Mouse (Mus musculus) T-cell, adult 2 months (primary cell): Measurements from ENCODE around the gene Hoxd4.
A peak's percentile ranks its signal among the peaks of the same experiment; 100 is the strongest.

Experiments used
- DNase-seq: peaks from one replicate; pipeline ENCODE4 v3.0.0; 2022; ENCODE audit warnings: low spot score

The Hoxd4 gene

DNA sequence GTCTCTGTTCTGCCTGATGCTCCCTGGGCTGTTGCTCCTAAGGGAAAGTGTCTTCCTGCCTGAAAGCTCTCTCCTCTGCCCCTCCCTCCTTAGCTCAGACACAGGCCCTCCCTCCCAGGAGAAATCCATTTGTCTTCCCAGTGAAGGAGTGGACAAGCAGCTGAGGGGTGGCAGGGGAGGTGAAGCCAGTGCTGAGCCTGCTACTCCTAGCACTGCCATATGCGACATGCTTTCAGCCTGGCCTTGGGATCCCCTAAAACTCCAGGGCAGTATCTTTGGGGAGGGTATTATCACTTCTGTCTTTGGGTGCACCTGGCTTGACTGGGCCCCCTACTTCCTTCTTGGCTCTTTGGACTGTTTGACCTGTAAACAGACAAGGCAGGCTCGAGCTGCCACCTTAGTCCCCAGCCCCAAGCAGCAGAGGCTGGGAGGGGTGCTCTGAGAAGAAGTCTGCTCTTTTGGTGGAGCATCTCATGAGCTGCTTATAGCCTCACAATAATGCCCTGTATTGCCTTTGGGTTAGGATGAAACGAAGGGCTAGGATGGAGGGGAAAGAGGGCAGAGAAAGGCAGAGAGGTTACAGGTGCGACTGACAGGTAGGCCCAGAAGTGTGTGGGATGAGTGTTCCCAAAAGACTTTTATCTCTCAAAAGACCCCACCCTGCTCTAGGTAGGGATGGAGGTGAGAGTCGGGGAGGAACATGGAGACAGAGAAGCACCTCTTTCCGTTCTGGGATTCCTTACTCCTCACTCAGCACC, 34.0 kb downstream of the Hoxd4 start:
- no peak for DNase-seq

- DNase-seq = no peak
Measured at GRCm38 (mm10) chr2:74746298-74746921, 34.7 kb downstream of the Hoxd4 start.

GRCm38 (mm10) chr2:74747006-74747405, 35.3 kb downstream of the Hoxd4 start:
- no peak for DNase-seq

DNA sequence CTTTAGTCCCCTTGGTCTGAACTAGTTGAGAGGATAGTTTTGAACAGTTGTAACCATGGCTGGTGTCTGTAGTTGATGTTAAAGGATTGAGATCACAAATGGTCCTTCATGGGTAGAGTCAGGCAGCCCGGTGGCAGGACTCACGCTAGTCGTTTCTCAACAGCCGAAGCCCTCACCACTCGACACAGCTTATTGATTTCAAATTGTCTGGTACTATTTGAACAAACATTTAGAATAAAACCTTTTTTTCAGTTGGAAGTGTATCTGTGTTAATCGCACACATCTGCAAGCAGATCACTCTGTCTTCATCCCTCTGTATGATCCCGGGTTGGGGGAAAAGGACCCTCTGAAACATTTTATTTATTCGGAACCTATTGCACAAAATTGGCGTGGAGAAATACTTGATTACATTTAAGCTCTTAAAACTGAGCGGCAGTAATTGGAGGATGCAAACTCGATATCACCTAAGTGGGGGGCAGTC, 36.0 kb downstream of the Hoxd4 start:
- no peak for DNase-seq

DNA sequence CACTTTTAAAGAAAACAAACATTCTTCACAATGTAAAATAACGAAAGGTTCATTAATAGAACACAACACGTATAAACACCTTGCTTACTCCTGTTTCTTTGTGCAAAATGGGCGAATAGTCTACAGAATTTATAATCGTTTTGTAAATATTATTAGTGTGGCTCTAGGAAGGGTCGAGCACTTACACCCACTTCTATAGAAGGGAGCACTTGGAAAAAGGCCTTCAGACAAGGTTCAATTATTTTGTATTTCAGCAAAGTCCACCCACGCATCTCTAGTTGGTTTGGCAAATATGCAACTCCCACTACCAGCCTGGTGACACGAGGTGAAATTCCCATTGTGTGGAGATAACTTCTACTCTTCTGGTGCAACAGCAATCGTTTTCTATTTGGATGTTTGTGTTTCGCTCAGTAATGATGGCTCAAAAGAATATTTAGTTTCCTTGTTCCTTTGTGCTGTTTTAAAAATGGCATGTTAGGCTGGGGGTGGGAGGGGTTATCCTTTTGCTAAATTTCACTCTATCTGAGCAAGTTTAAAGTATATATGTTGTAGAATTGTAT, 36.8 kb downstream of the Hoxd4 start:
- DNase-seq = no peak

DNA sequence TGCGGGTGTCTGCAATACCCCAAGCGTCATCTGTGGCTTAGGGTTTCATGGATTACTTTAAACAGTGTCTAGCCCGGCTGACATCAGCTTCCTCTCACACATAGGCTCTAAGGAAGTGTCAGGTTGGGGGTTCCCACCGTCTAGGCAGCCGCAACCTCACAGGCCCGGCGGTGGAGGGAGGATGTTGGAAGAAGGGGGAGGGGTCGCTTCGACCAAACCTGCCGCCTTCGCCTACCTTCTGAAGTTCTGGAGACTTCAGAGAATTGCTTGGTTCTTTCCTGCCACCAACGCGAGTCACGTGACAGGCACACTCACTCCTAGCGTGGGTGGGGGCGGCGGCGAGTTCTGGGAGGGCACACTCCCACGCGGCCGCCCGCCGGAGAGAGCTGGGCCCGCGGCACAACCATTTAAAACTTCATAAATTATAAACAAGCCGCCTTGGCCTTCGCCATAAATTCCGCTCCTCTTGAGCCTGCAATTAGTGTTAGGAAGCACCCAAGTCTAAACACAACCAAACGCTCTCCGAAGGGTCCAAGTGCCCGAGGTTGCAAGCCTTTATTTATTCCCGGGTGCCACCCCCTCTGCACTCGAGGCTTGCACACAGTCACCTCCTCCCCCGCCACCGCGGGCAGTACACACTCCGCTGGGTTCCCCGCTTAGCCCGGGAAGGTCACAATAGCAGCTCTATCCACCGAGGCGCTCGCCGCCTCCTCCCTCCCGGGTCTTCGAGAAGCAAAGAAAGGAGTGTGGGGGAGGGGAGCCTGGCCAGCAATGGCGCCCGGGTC, 37.8 kb downstream of the Hoxd4 start:
- DNase-seq = peak; percentile 80

DNA sequence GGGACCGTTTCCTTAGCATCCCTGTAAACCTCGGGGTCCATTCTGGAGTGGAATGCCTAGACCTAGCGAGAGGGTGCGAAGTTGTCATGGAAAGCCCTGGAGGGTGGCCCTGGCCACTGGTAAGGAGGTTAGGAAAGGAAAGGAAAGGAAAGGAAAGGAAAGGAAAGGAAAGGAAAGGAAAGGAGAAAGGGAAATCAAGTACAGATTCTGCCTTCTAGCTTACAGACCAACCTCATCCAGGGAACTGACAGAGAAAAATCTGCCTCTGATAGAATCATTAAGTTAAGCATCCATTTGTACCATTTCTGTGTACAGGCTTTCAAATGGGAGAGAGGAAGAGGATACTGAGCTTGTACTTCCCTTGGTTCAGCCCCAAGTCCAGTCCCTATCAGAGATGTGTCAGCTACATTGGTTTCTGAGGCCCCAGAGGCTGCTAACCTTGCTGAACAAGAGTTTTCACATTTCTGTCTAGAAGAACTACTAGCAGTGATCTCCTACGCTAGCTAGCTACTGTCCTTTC, 39.1 kb downstream of the Hoxd4 start:
- DNase-seq = no peak

- DNase-seq = no peak
Measured at GRCm38 (mm10) chr2:74751861-74752260, 40.1 kb downstream of the Hoxd4 start.

DNA sequence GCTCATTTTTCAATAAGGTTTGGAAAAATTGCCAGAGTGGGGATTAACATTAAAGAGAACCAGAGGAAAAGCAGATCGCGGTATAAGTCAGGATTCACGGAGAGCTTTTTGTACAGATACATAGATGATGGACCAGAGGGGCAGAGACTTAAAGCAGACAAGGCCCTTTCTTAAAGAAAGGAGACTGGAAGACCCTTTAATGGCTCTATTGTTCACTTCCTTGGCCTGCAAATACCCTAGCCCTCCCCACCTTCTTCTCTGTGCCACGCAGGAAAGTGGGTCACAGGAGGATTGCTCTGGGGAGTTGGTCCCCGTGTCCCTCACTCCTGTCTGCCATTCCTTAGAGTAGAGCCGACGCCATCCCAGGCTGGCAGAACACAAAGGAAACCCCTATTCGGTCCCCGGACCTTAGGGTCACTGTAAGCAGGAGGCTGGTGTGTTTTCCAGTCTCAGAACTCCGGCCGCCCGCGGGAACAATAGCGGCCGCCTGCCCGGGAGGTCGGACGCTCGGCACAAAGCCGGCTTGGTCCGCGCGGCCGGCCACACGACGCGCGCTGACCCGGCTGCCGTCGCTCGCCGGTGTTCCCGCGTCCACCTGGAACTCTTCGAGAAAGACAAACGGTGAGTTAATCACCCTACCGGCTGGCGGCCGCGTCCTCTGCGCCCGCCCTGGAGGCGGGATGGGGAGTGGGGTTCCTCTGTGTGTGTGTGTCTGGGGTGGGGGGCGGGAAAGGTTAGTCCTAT, 40.9 kb downstream of the Hoxd4 start:
- DNase-seq = no peak

DNA sequence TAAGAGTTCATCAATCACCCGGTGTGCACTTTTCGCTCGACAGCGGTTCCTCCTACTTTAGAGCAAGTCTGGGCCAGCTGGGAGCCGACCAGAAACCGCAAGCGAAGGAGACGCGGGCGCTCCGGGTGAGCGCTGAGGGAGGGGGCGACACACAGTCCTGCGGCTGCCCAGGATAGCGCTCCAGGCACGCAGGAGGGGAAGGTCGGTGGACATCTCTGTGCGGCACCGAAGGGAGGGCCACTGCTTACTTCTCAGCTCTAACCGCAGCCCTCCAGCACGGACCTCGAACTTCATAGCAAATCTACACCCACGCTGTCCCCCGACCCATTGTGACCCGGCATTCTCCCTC, 41.4 kb downstream of the Hoxd4 start:
- DNase-seq = no peak

GRCm38 (mm10) chr2:74753711-74754110, 42.0 kb downstream of the Hoxd4 start:
- no peak for DNase-seq

- DNase-seq = no peak
Measured at GRCm38 (mm10) chr2:74760146-74760545, 48.4 kb downstream of the Hoxd4 start.

DNA sequence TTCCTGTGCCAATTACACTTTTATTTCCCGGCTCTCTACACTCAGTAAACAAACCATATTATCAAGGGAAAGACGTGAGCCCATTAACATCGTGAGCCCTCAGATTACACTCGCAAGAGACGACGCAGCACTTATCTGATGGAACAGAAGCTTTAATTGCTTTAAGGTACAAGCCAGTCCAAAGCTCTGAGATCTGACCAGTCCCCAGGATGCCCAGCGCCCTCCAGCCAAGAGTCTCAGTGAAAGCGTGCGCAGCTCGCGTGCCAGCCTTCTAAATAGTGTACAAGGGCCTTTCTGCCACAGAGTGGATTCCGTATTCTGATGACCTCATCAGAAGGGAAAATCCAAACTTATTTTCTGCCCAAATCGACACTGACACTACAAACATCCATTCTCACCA, 50.2 kb downstream of the Hoxd4 start:
- no peak for DNase-seq

- DNase-seq = no peak
Measured at GRCm38 (mm10) chr2:74762522-74763244, 51.0 kb downstream of the Hoxd4 start, which contains the start of gene Hoxd1. Gene Hoxd1, plus strand, starts transcription at chr2:74762980.

GRCm38 (mm10) chr2:74763245-74763735, 51.6 kb downstream of the Hoxd4 start:
- no peak for DNase-seq

DNA sequence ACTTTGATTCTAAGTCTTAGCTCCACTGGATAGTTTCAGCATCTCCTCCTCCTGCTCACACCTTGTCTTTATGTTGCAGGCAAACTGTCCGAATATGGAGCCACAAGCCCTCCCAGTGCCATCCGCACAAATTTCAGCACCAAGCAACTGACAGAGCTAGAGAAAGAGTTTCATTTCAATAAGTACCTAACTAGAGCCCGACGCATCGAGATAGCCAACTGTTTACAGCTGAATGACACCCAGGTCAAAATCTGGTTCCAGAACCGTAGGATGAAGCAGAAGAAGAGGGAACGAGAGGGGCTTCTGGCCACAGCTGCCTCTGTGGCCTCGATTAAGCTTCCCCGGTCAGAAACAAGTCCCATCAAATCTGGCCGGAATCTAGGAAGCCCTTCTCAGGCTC, 52.2 kb downstream of the Hoxd4 start:
- no peak for DNase-seq

- no peak for DNase-seq
Measured at GRCm38 (mm10) chr2:74774359-74774758, 62.6 kb downstream of the Hoxd4 start.

DNA sequence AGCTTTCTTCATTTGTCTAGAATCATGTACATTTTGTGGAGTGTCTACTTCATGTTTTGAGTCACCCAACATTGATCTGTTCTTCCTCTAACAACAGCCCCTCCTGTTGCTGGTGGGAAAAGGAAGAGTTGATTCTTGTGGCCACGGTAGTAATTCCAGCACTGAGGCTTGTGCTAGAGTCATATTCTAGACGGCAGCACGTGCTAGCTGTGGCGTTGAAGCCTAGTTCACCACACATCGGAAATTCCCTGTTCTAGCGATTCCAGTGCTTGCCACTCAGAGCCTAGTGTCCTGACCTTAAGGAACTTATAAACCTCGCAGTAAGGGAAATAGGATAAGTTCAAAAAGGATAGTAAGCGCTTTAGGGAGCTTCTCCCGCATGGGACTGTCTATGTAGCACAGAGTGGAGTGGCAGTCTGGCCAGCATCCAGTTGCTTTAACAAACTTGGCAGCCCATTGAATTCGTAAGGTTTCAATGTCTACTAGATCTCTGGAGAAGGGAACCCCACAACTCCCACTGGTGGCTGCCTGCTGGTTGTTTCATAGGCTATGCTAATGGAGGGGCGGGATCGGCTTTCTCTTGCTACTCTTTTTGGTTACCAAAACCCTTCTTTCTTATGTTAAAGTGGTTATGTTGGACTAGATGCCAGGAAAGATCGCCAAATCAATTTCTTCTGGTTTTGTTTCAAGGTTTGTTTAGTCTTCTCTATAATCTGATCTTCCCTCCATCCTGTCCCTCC, 66.0 kb downstream of the Hoxd4 start:
- no peak for DNase-seq
